Mouse (Mus musculus) heart, embryonic 13.5 days (tissue): ENCODE measurements around the gene H2-Q6. TPM values are rescaled to one million over a fixed set of nuclear protein-coding genes. Genes with fewer than 3 reads are reported as not detected.
A peak's percentile ranks its signal among the peaks of the same experiment; 100 is the strongest.

Source experiments
- ATAC-seq: fragments of 200-750 bp; cut with Nextera tagmentation; 2 replicates; pipeline ENCODE4 v1.8.0; 2017; ENCODE audit warnings: moderate TSS enrichment; ENCODE audit not compliant: insufficient number of reproducible peaks, low FRiP score, low TSS enrichment; ENCODE audit errors: extremely low read depth
- H3K27ac ChIP-seq: fragments of 300-500 bp; sonication (generic); replicated peaks from 2 replicates; pipeline ENCODE4 v1.5.1; 2015; ENCODE audit warnings: moderate library complexity, mild to moderate bottlenecking, inconsistent platforms
- H3K27me3 ChIP-seq: fragments of 300-500 bp; sonication (generic); replicated peaks from 2 replicates; pipeline ENCODE4 v1.6.1; 2015; ENCODE audit warnings: mild to moderate bottlenecking, inconsistent platforms
- H3K36me3 ChIP-seq: fragments of 300-500 bp; sonication (generic); 2 replicates; pipeline ENCODE4 v1.6.1; 2015; ENCODE audit warnings: mild to moderate bottlenecking, inconsistent platforms
- H3K4me1 ChIP-seq: fragments of 300-500 bp; sonication (generic); 2 replicates; pipeline ENCODE4 v1.6.1; 2015; ENCODE audit warnings: inconsistent platforms
- H3K4me2 ChIP-seq: fragments of 300-500 bp; sonication (generic); 2 replicates; pipeline ENCODE4 v1.6.1; 2015; ENCODE audit warnings: inconsistent platforms, mild to moderate bottlenecking, moderate library complexity
- H3K4me3 ChIP-seq: fragments of 300-500 bp; sonication (generic); 2 replicates; pipeline ENCODE4 v1.5.1; 2015; ENCODE audit warnings: moderate library complexity, mild to moderate bottlenecking, inconsistent platforms
- H3K9ac ChIP-seq: fragments of 300-500 bp; sonication (generic); 2 replicates; pipeline ENCODE4 v1.6.1; 2015; ENCODE audit warnings: inconsistent platforms, mild to moderate bottlenecking, moderate library complexity
- H3K9me3 ChIP-seq: fragments of 300-500 bp; sonication (generic); 2 replicates; pipeline ENCODE4 v1.6.1; 2016; ENCODE audit warnings: inconsistent platforms
- WGBS: fragments of 180-500 bp; shearing (Covaris S2); methylation state at CpG from one replicate; pipeline ENCODE4 v1.1.7; 2015; ENCODE audit warnings: mixed read lengths; 5-methylcytosine and 5-hydroxymethylcytosine counted together
- polyA plus RNA-seq: library from polyadenylated mRNA; unstranded; fragments of >200 nt; fragmentation: Nextera tagmentation; extraction: Ambion mirVana; gene quantifications from 2 replicates; pipeline ENCODE4 v1.2.1, GENCODE M21; 2015

The H2-Q6 gene
- polyA plus RNA-seq, 1 experiment from 2014 or later = 0.23 TPM

- H3K27ac ChIP-seq = no peak within 1 kb of the TSS
- H3K27me3 ChIP-seq = peaks cover 68% of the 10 kb centered on the region
- no peaks in the 10 kb centered on the region for H3K9me3 ChIP-seq
- H3K4me1 ChIP-seq = peaks cover 13% of the 10 kb centered on the region
- peak within 1 kb of the TSS; percentile 56 for H3K4me3 ChIP-seq
- peak within 1 kb of the TSS; percentile 88 for H3K4me2 ChIP-seq
- peak within 1 kb of the TSS; percentile 57 for H3K9ac ChIP-seq
- H3K36me3 ChIP-seq = no peaks in the 10 kb centered on the region
- ATAC-seq = no peak
- 2% methylated on average over 79 of the region's 80 CpGs for WGBS
Measured at GRCm38 (mm10) chr17:35469842-35470751, 45.4 kb downstream of the H2-Q6 start, which contains the start of gene H2-Q10. H2-Q10 (plus strand) TSS chr17:35470089.

Other genes with a start within 250 kb of the H2-Q6 start
- gene Aif1, start 248.8 kb upstream of the H2-Q6 start, polyA plus RNA-seq = 6.5 and 7.8 TPM in 2 replicates
- 8.6 and 9.9 TPM in 2 replicates for gene Lst1, start 236.4 kb upstream of the H2-Q6 start, polyA plus RNA-seq
- 0.64 TPM in 1 of 2 replicates, not detected in the other for gene Ltb, start 230.4 kb upstream of the H2-Q6 start, polyA plus RNA-seq
- 0.12 and 0.23 TPM in 2 replicates for gene Tnf, start 222.8 kb upstream of the H2-Q6 start, polyA plus RNA-seq
- gene Lta, start 219.5 kb upstream of the H2-Q6 start, polyA plus RNA-seq = not detected in 2 replicates
- gene Gm16181, start 204.0 kb upstream of the H2-Q6 start, polyA plus RNA-seq = not detected in 2 replicates
- gene Atp6v1g2, start 191.2 kb upstream of the H2-Q6 start, polyA plus RNA-seq = 10.6 and 10.7 TPM in 2 replicates
- 7.6 and 8.1 TPM in 2 replicates for gene Nfkbil1, start 189.1 kb upstream of the H2-Q6 start, polyA plus RNA-seq
- 279 TPM in 2 replicates for gene Ddx39b, start 183.1 kb upstream of the H2-Q6 start, polyA plus RNA-seq
- gene H2-D1, start 162.1 kb upstream of the H2-Q6 start, polyA plus RNA-seq = 43.4 and 48.6 TPM in 2 replicates
- 0.19 and 0.29 TPM in 2 replicates for gene H2-Q1, start 104.4 kb upstream of the H2-Q6 start, polyA plus RNA-seq
- 3.3 and 3.4 TPM in 2 replicates for gene H2-Q2, start 82.6 kb upstream of the H2-Q6 start, polyA plus RNA-seq
- gene H2-Q4, start 45.2 kb upstream of the H2-Q6 start, polyA plus RNA-seq = 2.6 and 2.9 TPM in 2 replicates
- 1.2 and 2.1 TPM in 2 replicates for gene H2-Q7, start 14.3 kb downstream of the H2-Q6 start, polyA plus RNA-seq
- gene H2-Q10, start 45.2 kb downstream of the H2-Q6 start, polyA plus RNA-seq = 1.4 and 5.2 TPM in 2 replicates
- not detected in 2 replicates for gene Pou5f1, start 81.2 kb downstream of the H2-Q6 start, polyA plus RNA-seq
- 48.8 and 53.2 TPM in 2 replicates for gene Tcf19, start 92.0 kb downstream of the H2-Q6 start, polyA plus RNA-seq
- 12.3 and 14.6 TPM in 2 replicates for gene Cchcr1, start 92.2 kb downstream of the H2-Q6 start, polyA plus RNA-seq
- gene Psors1c2, start 108.4 kb downstream of the H2-Q6 start, polyA plus RNA-seq = 0.90 and 1.5 TPM in 2 replicates
- gene Cdsn, start 127.3 kb downstream of the H2-Q6 start, polyA plus RNA-seq = 0.39 and 0.42 TPM in 2 replicates
- not detected in 2 replicates for gene 2300002M23Rik, start 142.6 kb downstream of the H2-Q6 start, polyA plus RNA-seq
- gene Sfta2, start 176.7 kb downstream of the H2-Q6 start, polyA plus RNA-seq = 1.5 and 1.8 TPM in 2 replicates
- gene Gm9573, start 201.8 kb downstream of the H2-Q6 start, polyA plus RNA-seq = not detected in 2 replicates
- 0.36 and 0.39 TPM in 2 replicates for gene Mucl3, start 218.8 kb downstream of the H2-Q6 start, polyA plus RNA-seq
- gene Vars2, start 242.7 kb downstream of the H2-Q6 start, polyA plus RNA-seq = 12.2 and 13.5 TPM in 2 replicates
- 25.7 and 27.7 TPM in 2 replicates for gene Gtf2h4, start 248.9 kb downstream of the H2-Q6 start, polyA plus RNA-seq